Mouse (Mus musculus) stomach, embryonic 14.5 days (tissue): ENCODE data around the gene Slc16a13. TPM values are rescaled to one million over a fixed set of nuclear protein-coding genes. Genes with fewer than 3 reads are reported as not detected.

Experiments used
- ATAC-seq: fragments of 200-750 bp; cut with Nextera tagmentation; 2 replicates; pipeline ENCODE4 v1.8.0; 2017; ENCODE audit warnings: low read depth, moderate TSS enrichment; ENCODE audit not compliant: insufficient number of reproducible peaks, insufficient read depth, low FRiP score
- H3K27ac ChIP-seq: fragments of 300-500 bp; sonication (generic); 2 replicates; pipeline ENCODE4 v1.5.1; 2014; ENCODE audit warnings: mild to moderate bottlenecking, low read length, moderate library complexity, mixed read lengths
- H3K27me3 ChIP-seq: fragments of 300-500 bp; sonication (generic); 2 replicates; pipeline ENCODE4 v1.6.1; 2014; ENCODE audit warnings: low read length, control low read depth, mixed read lengths; ENCODE audit not compliant: control insufficient read depth, insufficient read depth
- H3K36me3 ChIP-seq: fragments of 300-500 bp; sonication (generic); 2 replicates; pipeline ENCODE4 v1.6.1; 2014; ENCODE audit warnings: mild to moderate bottlenecking, control low read depth, low read length, moderate library complexity, mixed read lengths; ENCODE audit not compliant: control insufficient read depth, insufficient read depth
- H3K4me1 ChIP-seq: fragments of 300-500 bp; sonication (generic); 2 replicates; pipeline ENCODE4 v1.6.1; 2014; ENCODE audit warnings: low read length, control low read depth, mixed read lengths; ENCODE audit not compliant: control insufficient read depth, insufficient read depth
- H3K4me2 ChIP-seq: fragments of 300-500 bp; sonication (generic); replicated peaks from 2 replicates; pipeline ENCODE4 v1.6.1; 2014; ENCODE audit warnings: low read depth, low read length, control low read depth
- H3K4me3 ChIP-seq: fragments of 300-500 bp; sonication (generic); 2 replicates; pipeline ENCODE4 v1.5.1; 2014; ENCODE audit warnings: low read depth, low read length, control low read depth
- H3K9ac ChIP-seq: fragments of 300-500 bp; sonication (generic); replicated peaks from 2 replicates; pipeline ENCODE4 v1.6.1; 2014; ENCODE audit warnings: low read depth, mild to moderate bottlenecking, control low read depth, low read length, moderate library complexity, mixed read lengths
- H3K9me3 ChIP-seq: fragments of 300-500 bp; sonication (generic); 2 replicates; pipeline ENCODE4 v1.6.1; 2016; ENCODE audit warnings: low read depth, low read length, control low read depth; ENCODE audit not compliant: control insufficient read depth
- WGBS: fragments of 180-500 bp; shearing (Covaris S2); extraction: QIAGEN DNeasy Blood & Tissue Kit; methylation state at CpG from one replicate; pipeline ENCODE4 v1.1.7; 2014; 5-methylcytosine and 5-hydroxymethylcytosine counted together
- polyA plus RNA-seq: library from polyadenylated mRNA; unstranded; fragments of >200 nt; fragmentation: Nextera tagmentation; extraction: Ambion mirVana; gene quantifications from 2 replicates; pipeline ENCODE4 v1.2.1, GENCODE M21; 2014

Slc16a13 gene
- polyA plus RNA-seq, 1 experiment from 2014 or later, result 5.6 TPM

GRCm38 (mm10) chr11:70227661-70228245 is 6.9 kb upstream of the Slc16a13 start:
- WGBS, result 88% methylated on average over 4 of the region's 4 CpGs
- Histone ChIP-seq H3K9me3 (no peaks in the 10 kb centered on the region), H3K27me3 (peaks cover 19% of the 10 kb centered on the region), H3K9ac (no peak overlapping the region), H3K4me1 (peaks cover 5% of the 10 kb centered on the region; the same call in 1 of the 2 replicates), H3K36me3 (no peaks in the 10 kb centered on the region; the same call in 1 of the 2 replicates), H3K27ac (no peak overlapping the region), H3K4me2 (peak overlapping the region; percentile 53), H3K4me3 (peak overlapping the region; percentile 30)
- no peak for ATAC-seq

- no peaks in the 10 kb centered on the region; the same call in 1 of the 2 replicates for H3K36me3 ChIP-seq
- peaks cover 7% of the 10 kb centered on the region; the same call in 1 of the 2 replicates for H3K4me1 ChIP-seq
- H3K27me3 ChIP-seq, result peaks cover 19% of the 10 kb centered on the region
- no peak for ATAC-seq
- peak overlapping the region; percentile 11 for H3K4me3 ChIP-seq
- H3K4me2 ChIP-seq, result peak overlapping the region; percentile 53
- H3K9me3 ChIP-seq, result no peaks in the 10 kb centered on the region
- WGBS, result 38% methylated on average over 5 of the region's 5 CpGs
- 0 out of 2 replicates have a peak overlapping the region, but pooled peaks have one; percentile 10 for H3K9ac ChIP-seq
- no peak overlapping the region for H3K27ac ChIP-seq
These were observed 6.3 kb upstream of the Slc16a13 start for GRCm38 (mm10) chr11:70227126-70227525.

- Histone ChIP-seq H3K4me1 (peaks cover 11% of the 10 kb centered on the region; the same call in 1 of the 2 replicates), H3K4me2 (peak overlapping the region; percentile 53), H3K9ac (0 out of 2 replicates have a peak overlapping the region, but pooled peaks have one; percentile 10), H3K4me3 (peak overlapping the region; percentile 11), H3K36me3 (no peaks in the 10 kb centered on the region; the same call in 1 of the 2 replicates), H3K9me3 (no peaks in the 10 kb centered on the region), H3K27me3 (peaks cover 19% of the 10 kb centered on the region), H3K27ac (no peak overlapping the region)
- 8% methylated on average over 18 of the region's 18 CpGs for WGBS
- ATAC-seq, result no peak
These were observed 5.7 kb upstream of the Slc16a13 start for GRCm38 (mm10) chr11:70226602-70226890.

GRCm38 (mm10) chr11:70225798-70226601 is 5.1 kb upstream of the Slc16a13 start:
- peak overlapping the region; percentile 53 for H3K4me2 ChIP-seq
- WGBS, result 22% methylated on average over 27 of the region's 27 CpGs
- peaks cover 19% of the 10 kb centered on the region for H3K27me3 ChIP-seq
- peak overlapping the region; percentile 11 for H3K4me3 ChIP-seq
- no peak overlapping the region for H3K9ac ChIP-seq
- H3K4me1 ChIP-seq, result peaks cover 11% of the 10 kb centered on the region; the same call in 1 of the 2 replicates
- H3K9me3 ChIP-seq, result no peaks in the 10 kb centered on the region
- no peak for ATAC-seq
- H3K27ac ChIP-seq, result peak overlapping the region; percentile 10; the same call in 1 of the 2 replicates
- H3K36me3 ChIP-seq, result no peaks in the 10 kb centered on the region; the same call in 1 of the 2 replicates

- peaks cover 19% of the 10 kb centered on the region for H3K27me3 ChIP-seq
- 0 out of 2 replicates have a peak overlapping the region, but pooled peaks have one; percentile 39 for H3K27ac ChIP-seq
- peaks cover 19% of the 10 kb centered on the region; the same call in 1 of the 2 replicates for H3K4me1 ChIP-seq
- no peak for ATAC-seq
- no peak overlapping the region for H3K4me3 ChIP-seq
- WGBS, result 83% methylated on average over 9 of the region's 9 CpGs
- no peak overlapping the region for H3K4me2 ChIP-seq
- H3K9ac ChIP-seq, result no peak overlapping the region
- H3K9me3 ChIP-seq, result no peaks in the 10 kb centered on the region
- no peaks in the 10 kb centered on the region; the same call in 1 of the 2 replicates for H3K36me3 ChIP-seq
These were observed 2.9 kb upstream of the Slc16a13 start for GRCm38 (mm10) chr11:70223724-70224123.

GRCm38 (mm10) chr11:70221603-70222500 is 988 bp upstream of the Slc16a13 start:
- H3K36me3 ChIP-seq, result no peaks in the 10 kb centered on the region; the same call in 1 of the 2 replicates
- peak overlapping the region; percentile 66 for H3K4me2 ChIP-seq
- H3K27ac ChIP-seq, result peak overlapping the region; percentile 75; the same call in 1 of the 2 replicates
- peaks cover 6% of the 10 kb centered on the region; the same call in 1 of the 2 replicates for H3K27me3 ChIP-seq
- H3K4me3 ChIP-seq, result peak overlapping the region; percentile 37
- peak; percentile 24; the same call in 1 of the 2 replicates for ATAC-seq
- no peaks in the 10 kb centered on the region for H3K9me3 ChIP-seq
- WGBS, result 15% methylated on average over 14 of the region's 14 CpGs
- H3K4me1 ChIP-seq, result peaks cover 18% of the 10 kb centered on the region; the same call in 1 of the 2 replicates
- H3K9ac ChIP-seq, result peak overlapping the region; percentile 32; the same call in 1 of the 2 replicates

- Histone ChIP-seq H3K27ac (peak overlapping the region; percentile 64; the same call in 1 of the 2 replicates), H3K9ac (peak overlapping the region; percentile 57), H3K36me3 (no peaks in the 10 kb centered on the region; the same call in 1 of the 2 replicates), H3K9me3 (no peaks in the 10 kb centered on the region), H3K27me3 (peaks cover 8% of the 10 kb centered on the region; the same call in 1 of the 2 replicates), H3K4me1 (0 out of 2 replicates have a peak, but pooled peaks cover 17% of the 10 kb centered on the region), H3K4me2 (peak overlapping the region; percentile 66), H3K4me3 (peak overlapping the region; percentile 37)
- 2% methylated on average over 24 of the region's 24 CpGs for WGBS
- no peak for ATAC-seq
These were observed 541 bp downstream of the Slc16a13 start for GRCm38 (mm10) chr11:70220323-70220722.
